Mouse (Mus musculus) splenic B cell, adult 2 months (primary cell): Measurements from ENCODE around the gene Dohh.

ENCODE experiments used
- DNase-seq: peaks from one replicate; pipeline ENCODE4 v3.0.0-alpha.2; 2011; ENCODE audit warnings: low read depth, low spot score
- H3K27me3 ChIP-seq: 2 replicates; pipeline ENCODE4 v1.6.1; 2012; ENCODE audit warnings: mild to moderate bottlenecking, low read length, moderate library complexity, mixed read lengths; ENCODE audit not compliant: control insufficient read depth, poor library complexity, insufficient read depth, severe bottlenecking
- H3K36me3 ChIP-seq: 2 replicates; pipeline ENCODE4 v1.6.1; 2012; ENCODE audit warnings: mild to moderate bottlenecking, low read length, moderate library complexity, mixed read lengths; ENCODE audit not compliant: control insufficient read depth, poor library complexity, insufficient read depth, severe bottlenecking

Gene Dohh

DNA sequence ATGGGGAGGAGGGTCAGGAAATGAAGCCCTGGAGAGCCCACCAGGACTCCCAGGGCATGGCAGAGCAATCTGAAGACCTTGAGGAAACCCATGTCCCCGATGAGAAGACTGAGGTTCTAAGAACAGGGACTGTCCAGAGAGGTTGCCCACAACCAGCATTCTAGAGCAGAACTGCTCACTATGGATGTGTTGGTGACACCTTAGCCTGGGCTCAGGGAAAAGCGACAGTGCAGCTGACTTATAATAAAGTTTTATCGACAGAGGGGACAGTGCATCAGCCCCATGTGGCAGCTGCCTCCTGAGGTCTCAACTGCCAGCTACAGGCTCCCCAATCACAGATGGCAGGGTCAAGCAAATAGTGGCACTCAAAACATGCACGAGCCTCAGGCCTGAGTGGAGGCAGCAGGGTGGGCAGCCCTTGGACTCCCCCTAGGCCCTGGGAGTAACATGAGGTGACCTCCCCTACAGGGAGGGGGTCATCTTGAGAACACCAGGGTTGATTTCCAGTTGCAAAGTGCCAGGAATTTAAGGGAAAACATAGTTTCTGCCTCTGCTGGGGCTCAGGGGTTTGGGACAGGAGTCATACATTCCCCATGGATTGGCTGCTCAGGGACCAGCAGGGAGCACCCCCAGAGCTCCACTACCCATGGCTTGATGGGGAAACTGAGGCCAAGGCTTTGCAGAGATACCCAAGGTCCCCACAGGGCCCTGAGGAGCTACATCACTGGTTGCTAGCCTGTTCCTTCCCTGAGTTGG, 37.0 kb downstream of the Dohh start:
- DNase-seq, result no peak
- H3K27me3 ChIP-seq, result no peaks in the 10 kb centered on the region
- H3K36me3 ChIP-seq, result no peaks in the 10 kb centered on the region

GRCm38 (mm10) chr10:81421797-81422100, 37.5 kb downstream of the Dohh start:
- H3K36me3 ChIP-seq, result no peaks in the 10 kb centered on the region

GRCm38 (mm10) chr10:81422191-81422590, 38.0 kb downstream of the Dohh start:
- Histone ChIP-seq H3K27me3 (peaks cover 2% of the 10 kb centered on the region; the same call in 1 of the 2 replicates), H3K36me3 (no peaks in the 10 kb centered on the region)
- DNase-seq, result no peak

More at GRCm38 (mm10) chr10:81421797-81422100, 37.5 kb downstream of the Dohh start:
- no peak for DNase-seq
- H3K27me3 ChIP-seq, result peaks cover 2% of the 10 kb centered on the region; the same call in 1 of the 2 replicates

- no peak for DNase-seq
- Histone ChIP-seq H3K36me3 (no peaks in the 10 kb centered on the region), H3K27me3 (peaks cover 2% of the 10 kb centered on the region; the same call in 1 of the 2 replicates)
Measured at GRCm38 (mm10) chr10:81422661-81423217, 38.5 kb downstream of the Dohh start.

DNA sequence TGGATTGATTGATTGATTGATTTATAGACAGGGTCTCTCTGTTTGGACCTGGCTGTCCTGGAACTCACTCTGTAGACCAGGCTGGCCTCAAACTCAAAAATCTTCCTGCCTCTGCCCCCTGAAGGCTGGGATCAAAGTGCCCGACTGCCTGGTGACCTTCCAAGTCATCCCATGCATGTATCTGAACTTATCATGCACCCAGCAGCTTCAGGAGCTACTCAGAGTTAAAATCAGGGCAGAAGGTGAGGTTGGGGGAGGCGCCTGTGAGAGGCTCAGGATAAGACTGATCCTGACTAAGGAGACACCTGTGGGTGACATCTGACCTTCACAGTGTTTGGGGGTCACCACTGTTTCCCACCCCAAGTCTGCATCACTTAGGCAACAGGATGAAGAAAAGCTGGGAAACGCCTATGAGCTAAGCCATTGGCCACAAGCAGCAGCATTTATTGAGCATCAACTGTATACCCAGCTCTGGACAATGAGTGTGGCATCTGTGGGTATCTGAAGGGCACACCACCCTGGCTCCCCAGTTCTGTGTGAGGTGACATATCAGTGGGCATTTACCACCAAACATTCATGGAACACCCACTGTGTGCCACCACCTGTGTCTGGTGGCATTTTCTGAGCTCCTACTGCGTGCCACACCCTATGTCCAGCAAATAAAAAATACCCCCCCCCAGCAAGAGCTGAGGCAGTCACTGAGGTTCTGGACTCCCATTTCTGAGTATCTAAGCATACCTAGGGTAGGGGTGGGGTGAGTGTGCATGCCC, 39.4 kb downstream of the Dohh start:
- Histone ChIP-seq H3K36me3 (no peaks in the 10 kb centered on the region), H3K27me3 (peaks cover 2% of the 10 kb centered on the region; the same call in 1 of the 2 replicates)
- DNase-seq, result no peak

DNA sequence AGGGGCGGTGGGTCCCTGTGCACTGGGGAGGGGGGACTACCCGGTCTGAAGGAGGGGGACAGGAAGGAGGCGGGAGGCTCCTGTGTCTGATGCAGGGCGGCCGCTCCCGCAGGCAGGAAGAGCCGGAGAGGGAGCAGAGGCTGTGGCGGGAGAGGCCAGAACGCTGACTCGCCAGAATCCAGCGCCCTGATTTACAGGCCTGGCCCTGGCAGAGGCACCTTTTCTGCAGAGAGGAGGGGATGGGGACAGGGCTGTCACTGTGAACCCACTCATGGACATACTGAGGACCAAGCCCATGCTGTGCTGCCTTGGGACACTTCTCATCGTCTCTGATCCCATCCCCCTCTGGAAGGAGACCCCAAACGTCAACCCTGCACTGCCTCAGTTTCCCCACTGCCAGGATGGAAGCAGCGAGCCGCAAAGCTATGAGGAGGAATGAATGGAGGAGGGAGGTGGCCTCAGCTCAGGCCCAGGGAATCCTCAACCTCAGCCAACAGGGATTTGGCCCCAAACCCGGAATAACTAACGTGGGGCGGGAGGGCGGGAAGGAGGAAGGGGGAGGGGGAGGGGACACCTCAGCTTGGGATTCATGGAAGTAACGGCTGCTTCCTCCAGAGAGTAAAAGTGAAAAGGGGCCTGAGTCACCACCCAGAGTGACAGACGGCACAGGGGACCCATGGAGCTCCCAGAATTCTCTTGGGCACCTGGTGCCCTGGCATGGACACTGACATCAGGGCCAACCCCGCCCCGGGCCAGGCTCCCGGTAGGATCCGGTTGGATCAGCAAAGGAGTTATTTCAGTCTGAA, 40.2 kb downstream of the Dohh start:
- H3K36me3 ChIP-seq, result no peaks in the 10 kb centered on the region
- H3K27me3 ChIP-seq, result peaks cover 2% of the 10 kb centered on the region; the same call in 1 of the 2 replicates
- DNase-seq, result no peak

DNA sequence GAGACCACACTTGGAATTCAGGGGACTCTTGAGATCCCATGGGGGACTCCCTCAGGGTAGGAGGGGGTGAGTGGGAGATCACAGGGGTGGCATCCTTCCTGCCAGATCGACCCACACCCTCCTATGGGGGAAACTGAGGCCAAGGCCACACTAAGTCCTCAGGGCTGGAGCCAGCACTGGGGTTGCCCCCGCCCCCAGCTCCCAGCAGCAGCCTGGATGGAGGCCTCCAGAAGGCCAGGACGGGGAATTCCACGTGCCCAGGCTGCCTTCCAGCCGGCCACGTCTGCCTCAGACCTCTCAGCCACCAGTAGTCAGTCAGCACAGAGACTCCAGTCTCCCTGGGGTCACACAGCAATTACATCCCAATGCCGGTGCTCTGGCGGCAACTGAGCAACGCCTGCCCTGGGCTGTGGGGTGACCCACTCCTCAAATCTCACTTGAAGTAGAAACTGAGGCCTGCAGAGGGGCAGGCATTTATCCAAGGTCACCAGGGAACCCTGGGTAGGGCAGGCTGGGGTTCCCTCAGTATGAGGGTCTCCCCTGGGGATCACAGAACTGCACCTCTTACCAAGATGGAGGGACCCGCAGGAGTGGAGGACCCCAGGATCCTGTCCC, 41.1 kb downstream of the Dohh start:
- no peak for DNase-seq

GRCm38 (mm10) chr10:81426081-81426671, 41.9 kb downstream of the Dohh start:
- Histone ChIP-seq H3K27me3 (peaks cover 2% of the 10 kb centered on the region; the same call in 1 of the 2 replicates), H3K36me3 (no peaks in the 10 kb centered on the region)
- no peak for DNase-seq

More for the DNA sequence above, 41.1 kb downstream of the Dohh start:
- Histone ChIP-seq H3K27me3 (peaks cover 2% of the 10 kb centered on the region; the same call in 1 of the 2 replicates), H3K36me3 (no peaks in the 10 kb centered on the region)

GRCm38 (mm10) chr10:81426897-81427296, 42.7 kb downstream of the Dohh start:
- peaks cover 2% of the 10 kb centered on the region; the same call in 1 of the 2 replicates for H3K27me3 ChIP-seq
- DNase-seq, result no peak
- no peaks in the 10 kb centered on the region for H3K36me3 ChIP-seq

DNA sequence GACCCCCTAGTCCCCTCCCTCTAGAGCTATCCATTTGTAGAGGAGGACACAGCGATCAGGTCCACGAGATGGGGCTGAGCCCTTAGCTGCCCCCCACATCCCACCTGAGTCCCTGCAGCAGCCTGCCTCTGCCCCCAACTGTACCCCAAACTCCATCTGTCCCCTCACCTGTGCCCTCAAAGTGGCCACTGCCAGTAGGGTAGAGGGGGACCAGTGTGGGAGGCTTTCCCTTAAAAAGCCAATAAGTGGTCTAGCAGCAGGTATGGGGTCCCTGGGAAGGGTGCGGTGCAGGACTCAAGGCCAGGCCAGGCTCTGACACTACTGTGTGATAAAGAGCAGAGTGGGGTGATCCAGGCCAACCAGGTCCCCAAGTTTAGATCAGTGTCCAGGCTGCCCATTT, 43.1 kb downstream of the Dohh start:
- H3K36me3 ChIP-seq, result no peaks in the 10 kb centered on the region
- peaks cover 2% of the 10 kb centered on the region; the same call in 1 of the 2 replicates for H3K27me3 ChIP-seq
- no peak for DNase-seq

DNA sequence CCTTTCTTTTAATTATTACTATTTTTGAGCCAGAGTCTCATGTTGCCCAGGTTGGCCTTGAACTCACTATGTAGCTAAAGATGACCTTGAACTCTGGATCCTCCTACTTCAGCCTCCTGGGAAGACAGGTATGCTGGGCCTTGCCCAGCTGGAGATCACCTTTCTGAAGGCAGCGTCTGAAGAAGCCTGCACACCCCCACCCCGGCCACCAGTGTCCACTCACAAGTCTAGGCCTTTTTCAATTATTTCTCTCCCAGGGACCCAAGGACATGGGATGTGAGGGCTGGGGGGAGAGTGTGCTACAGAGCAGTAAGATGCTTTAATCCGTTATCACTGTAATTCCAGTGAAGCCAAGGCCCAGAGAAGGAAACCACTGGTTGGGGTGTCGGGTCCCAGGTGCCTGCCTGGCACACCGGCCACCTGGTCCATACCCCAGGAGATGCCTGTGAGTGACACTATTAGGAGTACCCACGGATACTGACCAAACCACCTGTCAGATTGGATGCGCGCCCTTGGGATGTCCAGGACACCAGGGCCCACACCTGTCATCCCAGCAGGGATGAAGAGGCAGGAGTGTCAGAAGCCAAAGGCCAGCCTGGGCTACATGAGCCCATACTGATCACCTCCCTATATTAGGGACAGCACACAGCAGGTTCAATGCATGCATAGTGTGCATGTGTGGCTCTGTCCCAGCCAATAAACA, 43.7 kb downstream of the Dohh start:
- Histone ChIP-seq H3K27me3 (peaks cover 2% of the 10 kb centered on the region; the same call in 1 of the 2 replicates), H3K36me3 (no peaks in the 10 kb centered on the region)
- DNase-seq, result no peak

DNA sequence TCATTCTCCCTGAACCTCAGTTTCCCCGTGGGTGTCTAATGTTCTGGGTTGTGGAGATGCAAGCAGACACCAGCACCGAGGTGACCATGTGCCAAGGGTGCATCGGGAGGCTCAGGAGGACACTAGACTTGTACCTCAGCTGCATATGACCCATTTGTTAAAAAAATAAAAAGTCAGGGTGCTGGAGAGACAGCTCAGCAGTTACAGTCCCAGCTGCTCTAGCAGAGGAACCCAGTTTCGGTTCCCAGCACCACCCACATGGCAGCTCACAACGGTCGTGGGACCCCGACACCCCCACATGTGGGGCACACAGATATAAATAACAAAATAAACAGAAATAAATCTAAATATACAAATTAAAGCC, 44.3 kb downstream of the Dohh start:
- no peak for DNase-seq
- no peaks in the 10 kb centered on the region for H3K36me3 ChIP-seq
- H3K27me3 ChIP-seq, result peaks cover 2% of the 10 kb centered on the region; the same call in 1 of the 2 replicates

DNA sequence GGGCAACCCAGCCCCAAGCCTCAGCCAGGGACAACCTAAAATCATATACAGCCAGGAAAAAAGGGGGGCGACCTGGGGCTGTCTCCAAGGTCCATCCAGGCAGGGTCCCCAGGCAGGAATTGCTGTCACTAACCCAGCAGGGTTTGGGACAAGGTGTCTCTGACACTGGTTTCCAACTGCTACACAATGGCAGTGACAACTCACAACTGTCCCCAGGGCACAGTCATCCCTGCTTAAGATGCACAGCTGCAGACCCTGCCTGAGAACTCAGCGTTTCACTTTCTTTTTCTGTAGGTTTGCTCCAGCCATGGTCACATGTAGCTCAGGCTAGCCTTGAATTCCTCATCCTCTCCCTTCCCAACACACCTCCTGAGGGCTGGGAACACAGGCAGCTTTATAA, 44.9 kb downstream of the Dohh start:
- Histone ChIP-seq H3K36me3 (no peaks in the 10 kb centered on the region), H3K27me3 (peaks cover 2% of the 10 kb centered on the region; the same call in 1 of the 2 replicates)
- DNase-seq, result no peak
